Mouse (Mus musculus) c-Kit-negative CD71-positive TER-119-positive erythroid progenitor cells, embryonic 14.5 days (primary cell): ENCODE data around the gene Olfr548-ps1.
"Not testable (repeated sequence)": the region's sequence is repeated elsewhere in the genome, so short reads cannot be mapped to it uniquely, and the experiment has no call there.

Experiments
- DNase-seq: peaks from one replicate; pipeline ENCODE4 v3.0.0-alpha.2; 2013; ENCODE audit warnings: low read depth, low spot score

The Olfr548-ps1 gene

DNA sequence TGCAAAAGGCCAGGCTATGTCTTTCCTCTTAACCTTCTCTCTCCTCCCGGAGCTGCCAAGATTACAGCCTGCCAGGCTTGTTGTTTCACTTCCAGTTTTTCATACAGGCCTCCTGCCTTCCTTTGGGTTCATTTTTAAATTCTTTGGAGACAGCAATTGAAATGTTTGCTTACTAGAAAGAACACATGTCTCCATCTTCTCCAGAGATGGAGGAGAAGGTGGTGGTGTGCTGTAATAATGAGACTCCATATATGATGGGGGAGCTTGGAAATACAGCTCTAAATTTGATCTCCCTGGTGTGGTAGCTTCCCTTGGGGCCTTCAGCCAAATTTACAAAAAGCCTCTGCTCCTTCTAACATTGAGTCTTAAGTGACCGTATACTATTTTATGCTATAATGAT, at the start of gene Olfr548-ps1:
TSS of gene Olfr548-ps1 (plus strand) at position 301 of the 400 bp plus-strand sequence.
- no peak for DNase-seq

DNA sequence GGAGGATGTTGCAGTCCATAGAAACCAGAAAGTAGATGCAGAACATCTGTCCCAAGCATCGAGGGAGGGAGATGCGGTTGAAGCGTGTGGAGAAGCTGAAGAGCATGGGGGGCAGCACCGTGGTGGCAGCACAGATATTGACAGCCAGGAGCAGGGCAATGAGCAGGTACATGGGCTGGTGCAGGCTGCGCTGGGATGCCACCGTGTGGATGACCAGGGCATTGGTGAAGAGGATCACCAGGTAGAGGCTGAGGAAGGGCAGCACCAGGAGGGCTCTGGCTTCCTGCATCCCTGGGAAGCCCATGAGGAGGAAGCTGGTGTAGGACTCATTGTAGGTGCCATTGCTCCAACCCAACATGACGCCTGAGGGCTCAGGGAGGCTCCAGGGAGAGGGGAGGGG, 46.3 kb upstream of the Olfr548-ps1 start:
- DNase-seq: not testable (repeated sequence)

DNA sequence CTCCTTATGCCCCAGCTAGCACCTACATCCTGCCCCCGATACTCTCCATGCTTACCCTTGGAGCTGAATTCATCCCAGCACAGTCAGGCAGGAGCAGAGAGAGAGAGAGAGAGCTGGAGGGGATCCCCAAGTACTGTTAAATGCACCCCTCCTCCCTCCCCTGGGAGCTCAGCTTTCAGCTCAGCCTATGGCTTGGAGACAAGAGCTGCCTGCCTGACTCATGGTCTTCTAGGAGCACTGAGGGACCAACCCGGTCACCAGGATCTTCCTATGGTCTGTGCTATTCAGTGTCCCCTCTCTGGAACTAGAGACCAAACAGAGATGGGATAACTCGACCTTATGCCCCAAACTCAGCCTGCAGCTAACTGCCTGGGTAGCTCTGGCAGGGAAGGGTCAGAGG, 41.2 kb upstream of the Olfr548-ps1 start, which contains the start of gene Olfr545:
TSS of gene Olfr545 (minus strand) at position 101 of the 400 bp plus-strand sequence.
- no peak for DNase-seq

DNA sequence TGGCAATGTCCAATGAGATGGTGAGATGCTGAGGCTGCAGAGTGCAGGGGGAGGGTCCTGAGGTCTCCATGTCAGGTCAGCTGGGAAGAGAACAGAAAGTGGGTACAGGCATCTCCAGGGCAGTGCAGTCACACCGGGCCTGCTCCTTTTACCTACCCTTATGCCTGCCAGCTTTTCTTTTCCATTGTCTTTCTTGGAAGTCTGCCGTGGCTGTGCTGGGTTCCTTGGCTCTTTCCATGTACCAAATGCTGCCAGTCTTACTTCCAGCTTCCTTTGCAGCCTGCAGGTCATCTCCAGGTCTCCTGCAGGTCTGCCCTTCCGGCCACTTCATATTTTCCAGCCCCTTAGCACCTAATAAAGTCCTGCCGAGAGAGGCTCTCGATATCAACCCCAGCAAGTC, 38.7 kb upstream of the Olfr548-ps1 start:
- no peak for DNase-seq

DNA sequence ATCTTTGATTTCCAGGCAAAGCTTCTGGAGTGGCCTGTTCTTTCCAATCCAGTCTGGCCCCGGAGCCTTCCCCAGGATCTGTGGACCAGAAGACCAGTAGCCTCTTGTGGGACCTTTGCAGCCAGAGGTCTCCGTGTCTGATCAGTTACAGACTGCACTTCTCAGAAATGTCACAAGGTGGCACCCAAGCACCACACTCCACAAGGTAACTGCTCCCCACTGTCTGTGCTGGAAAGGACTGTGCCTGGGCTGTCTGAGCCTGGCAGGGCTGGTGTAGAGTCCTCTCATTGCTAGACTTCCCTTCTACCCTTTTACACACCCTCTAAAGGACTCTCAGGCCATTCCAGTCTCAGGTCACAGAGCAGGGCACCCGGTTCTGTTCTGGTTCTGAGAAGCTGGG, 33.8 kb upstream of the Olfr548-ps1 start:
- DNase-seq: peak; percentile 28

DNA sequence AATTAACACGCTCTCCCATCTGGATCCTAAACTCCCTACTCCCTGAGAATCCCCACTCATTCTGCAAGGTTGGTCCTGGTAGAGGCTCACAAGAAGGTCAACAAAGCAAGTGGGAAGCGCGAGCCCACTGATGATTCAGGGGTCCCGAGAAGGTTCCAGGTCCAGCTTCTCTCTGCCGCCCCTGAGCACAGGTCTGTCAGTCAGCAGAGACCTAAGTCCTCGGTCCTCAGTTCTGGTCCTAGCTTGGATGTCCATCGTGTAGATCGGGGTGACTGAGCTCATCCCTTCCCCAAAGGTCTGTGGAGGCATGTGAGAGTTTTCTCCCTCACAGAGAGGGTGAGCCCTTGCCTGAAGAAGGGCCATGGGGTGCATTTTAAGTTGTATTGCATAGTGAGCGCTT, 32.6 kb upstream of the Olfr548-ps1 start:
- no peak for DNase-seq

DNA sequence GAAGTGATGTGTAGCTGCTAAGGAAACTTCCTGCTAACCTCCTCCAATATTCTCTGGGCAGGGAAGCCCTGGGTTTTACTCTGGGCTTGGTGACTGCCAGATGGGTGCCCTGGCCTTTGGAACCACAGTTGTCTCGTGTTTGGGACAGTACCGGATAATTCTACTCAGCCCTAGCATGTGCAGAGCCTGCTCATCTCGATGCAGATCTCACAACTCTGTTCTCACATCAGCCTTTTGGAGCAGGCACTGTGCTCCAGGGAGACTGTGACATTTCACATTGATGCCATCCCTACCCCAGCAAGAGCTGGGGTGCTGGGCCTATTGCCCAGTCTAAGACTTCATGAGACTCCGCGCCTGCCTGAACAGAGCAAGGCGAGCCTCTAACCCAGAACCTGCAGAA, 32.0 kb upstream of the Olfr548-ps1 start:
- no peak for DNase-seq

DNA sequence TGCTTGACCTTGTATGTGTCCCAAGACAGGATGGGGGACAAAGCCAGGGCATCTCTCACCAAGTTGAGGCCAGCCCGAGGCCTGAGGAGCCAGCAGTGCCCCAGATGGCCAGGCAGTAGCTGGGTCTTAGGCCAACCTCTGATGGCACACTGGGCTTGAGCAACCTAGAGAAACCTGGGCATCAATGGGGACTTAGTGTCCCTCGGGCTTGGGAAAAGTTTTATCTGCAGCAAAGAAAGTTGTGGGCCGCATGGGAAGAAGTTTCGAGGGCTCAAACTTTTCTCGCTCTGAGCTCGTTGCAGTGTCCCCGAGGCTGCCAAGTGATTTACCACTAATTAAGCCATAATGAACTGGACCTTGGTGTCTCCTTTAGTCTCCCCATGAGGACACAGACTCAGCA, 31.0 kb upstream of the Olfr548-ps1 start:
- no peak for DNase-seq

DNA sequence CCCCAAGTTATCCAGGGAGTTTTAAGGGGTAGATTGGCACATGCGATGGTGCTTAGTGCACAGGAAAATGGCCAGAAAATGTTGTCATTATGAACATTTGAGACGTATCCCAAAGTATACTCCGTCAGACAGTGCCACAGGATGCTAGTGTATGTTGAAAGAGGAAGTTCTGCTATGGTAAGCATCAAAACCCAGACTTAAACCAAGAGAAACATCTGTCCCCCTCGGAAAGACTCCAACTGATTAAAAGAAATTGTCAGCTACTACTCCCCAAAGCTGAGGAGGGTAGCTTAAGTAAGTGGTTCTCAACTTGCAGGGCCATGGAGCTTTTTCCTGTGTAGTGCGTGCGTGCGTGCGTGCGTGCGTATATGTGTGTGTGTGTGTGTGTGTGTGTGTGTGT, 28.8 kb upstream of the Olfr548-ps1 start:
- no peak for DNase-seq

DNA sequence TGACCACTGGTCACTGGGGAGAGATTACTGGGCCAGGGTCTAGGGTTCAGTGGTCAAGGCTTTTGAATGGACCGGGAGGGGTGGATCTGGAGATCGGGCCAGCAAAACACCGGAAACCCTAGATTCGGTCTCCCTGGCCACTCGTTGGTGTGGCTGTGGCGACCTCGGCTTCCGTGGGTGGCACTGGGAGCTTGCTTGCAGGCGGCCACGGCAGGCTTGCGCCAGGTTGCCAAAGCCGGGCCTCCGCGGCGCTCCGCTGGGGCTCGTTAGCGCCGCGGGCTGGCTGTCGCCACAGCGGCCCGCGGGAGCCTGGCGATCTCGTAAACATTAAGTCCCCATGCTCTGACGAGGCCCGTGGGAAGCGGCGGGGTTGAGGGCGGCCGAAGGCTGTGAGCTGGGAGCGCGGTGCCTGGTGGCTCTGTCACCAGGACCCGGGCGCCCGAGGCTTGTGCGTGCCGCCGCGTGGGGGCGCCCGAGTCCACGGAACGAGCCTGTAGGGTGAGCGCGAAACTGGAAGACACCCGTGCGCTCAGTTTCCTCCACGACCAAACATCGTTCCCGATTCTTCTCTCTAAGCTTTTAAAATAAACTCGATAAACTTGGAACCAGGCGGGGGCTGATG, 27.8 kb upstream of the Olfr548-ps1 start:
- DNase-seq: peak; percentile 2

DNA sequence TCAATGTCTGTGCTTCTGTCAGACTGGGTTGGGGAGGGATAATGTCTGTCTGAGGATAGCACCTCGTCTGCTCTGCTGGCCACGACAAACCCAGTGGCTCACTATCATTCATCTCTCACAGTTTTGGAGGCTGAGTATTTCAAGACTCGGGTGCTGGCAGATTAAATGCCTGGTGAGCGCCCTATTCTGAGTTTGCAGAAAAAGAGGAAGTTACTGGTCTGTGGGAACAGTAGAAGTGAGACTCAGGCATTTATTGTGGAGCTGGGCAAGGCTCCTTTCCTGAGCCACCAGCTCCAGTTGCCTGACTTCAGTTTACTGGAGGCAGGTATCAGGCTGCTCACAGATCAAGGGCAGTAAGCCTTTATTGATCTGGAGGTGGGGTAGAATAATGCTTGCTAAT, 26.6 kb upstream of the Olfr548-ps1 start:
- no peak for DNase-seq

DNA sequence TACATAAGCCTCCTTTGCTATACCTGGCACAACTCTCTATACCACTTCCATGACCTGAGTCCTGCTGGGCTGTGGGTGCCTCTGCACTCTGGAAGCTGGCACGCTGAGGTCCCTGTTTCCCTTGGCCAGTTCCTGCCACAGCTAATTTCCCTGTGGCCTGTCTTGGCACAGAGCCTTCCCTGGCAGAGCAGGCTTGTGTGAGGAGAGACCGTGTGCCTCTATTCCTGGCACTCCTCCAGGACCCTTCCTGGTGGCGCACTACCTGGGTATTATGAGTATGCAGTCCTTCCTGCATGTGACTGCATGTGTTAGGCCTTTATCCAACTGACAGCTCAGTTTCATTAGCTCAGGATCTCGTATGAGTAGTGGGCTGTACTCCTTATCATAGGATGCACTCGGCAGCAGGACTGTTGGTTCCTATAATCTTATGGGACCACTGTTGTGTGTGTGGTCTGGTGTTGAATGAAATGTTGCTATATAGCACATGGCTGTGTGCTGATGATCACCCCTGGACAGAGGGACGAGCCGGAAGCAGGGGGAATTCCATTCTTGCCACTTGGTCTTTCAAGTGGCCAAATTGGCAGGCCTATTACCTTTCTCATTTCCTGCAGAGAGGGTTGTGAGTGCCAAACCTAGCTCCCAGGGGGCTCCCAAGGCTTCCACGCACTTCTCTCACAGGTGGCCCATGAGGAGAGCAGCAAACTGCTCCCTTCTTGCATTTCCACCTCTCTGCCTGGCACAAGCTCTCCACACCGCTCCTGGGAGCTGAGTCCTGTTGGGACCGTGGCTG, 24.2 kb upstream of the Olfr548-ps1 start:
- no peak for DNase-seq

DNA sequence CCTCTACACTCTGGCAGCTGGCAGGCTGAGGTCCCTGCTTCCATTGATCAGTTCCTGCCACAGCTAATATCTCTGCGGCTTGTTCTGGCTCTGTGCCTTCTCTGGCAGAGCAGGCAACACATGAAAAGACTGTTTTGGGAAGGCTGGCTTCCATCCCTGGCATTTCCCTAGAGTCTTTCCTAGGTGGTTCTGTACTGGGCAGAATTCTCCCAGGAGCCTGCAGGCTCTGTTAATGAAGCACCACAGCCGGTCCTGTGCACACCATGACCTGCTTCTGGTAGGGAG, 23.7 kb upstream of the Olfr548-ps1 start:
- no peak for DNase-seq

DNA sequence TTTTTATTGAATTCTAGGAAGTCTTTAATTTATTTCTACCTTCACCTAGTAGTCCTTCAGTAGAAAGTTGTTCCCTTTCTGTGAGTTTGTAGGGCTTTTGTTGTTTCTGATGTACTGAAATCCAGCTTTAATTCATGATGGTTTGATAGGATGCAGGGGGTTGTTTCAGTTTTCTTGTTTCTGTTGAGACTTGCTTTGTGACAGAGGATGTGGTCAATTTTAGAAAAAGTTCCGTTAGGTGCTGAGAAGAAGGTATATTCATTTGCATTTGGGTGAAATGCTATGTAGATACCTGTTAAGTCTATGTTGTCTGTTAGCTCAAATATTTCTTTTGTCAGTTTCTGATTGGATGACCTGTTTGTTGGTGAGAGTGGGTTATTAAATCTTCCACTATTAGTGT, 11.6 kb upstream of the Olfr548-ps1 start:
- DNase-seq: no peak

DNA sequence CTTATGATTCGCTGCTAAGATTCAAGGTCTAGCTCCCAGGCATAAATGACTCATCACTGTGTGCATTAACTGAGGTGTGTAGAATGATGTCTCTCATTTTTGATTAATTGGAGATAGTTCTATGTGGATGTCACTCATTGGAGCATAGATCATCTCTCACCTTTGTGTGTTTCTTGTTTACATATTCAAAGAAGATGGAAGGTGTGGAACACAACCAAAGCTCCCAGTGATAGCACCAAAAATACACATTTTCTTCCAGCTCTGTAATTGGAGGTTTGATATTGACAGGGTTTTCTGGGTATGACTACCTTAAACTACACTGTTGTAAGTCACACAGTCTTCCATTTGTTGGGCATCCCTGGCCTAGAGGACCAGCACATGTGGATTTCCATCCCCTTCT, 6.2 kb upstream of the Olfr548-ps1 start, which contains the start of gene Olfr547:
TSS of gene Olfr547 (plus strand) at position 301 of the 400 bp plus-strand sequence.
- DNase-seq: no peak

DNA sequence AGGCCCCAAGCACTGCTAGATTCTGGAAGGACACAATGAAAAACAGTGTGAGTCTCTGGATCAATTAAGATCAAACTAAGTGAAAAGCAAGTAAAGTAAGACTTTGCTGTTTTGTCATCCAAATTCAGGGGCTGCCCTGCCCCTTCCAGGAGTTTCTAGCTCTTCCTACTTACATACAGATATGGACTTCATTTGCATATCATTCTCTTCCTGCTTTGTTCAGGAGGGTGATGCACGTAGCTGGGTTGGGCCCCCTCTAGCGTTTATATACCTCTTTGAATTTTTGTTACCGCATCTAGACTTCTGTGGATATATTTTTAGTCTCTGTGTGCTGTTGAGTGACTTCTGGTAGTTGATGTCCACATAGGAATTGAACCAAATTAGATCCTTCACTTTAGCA, 555 bp downstream of the Olfr548-ps1 start:
- DNase-seq: no peak

DNA sequence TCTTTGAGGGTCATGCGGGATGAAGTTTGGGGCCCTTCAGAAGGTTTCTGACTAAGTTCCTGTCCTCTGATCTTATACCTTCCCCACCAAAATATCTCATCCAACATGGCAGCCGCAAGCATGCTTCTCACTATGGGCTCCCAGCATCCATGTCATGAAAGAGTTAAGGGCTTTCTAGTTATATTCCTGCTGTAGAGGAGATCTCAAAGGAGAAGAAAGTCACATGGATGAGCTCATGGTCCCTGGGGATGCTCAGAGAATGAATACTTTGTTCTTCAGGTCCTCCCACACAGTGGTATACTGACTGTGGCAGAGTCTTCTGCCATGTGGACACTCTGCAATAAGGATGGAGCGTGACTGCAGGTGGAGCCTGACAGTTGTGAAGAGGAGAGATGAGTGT, 8.9 kb downstream of the Olfr548-ps1 start, which contains the start of gene Olfr549:
TSS of gene Olfr549 (plus strand) at position 301 of the 400 bp plus-strand sequence.
- DNase-seq: no peak

DNA sequence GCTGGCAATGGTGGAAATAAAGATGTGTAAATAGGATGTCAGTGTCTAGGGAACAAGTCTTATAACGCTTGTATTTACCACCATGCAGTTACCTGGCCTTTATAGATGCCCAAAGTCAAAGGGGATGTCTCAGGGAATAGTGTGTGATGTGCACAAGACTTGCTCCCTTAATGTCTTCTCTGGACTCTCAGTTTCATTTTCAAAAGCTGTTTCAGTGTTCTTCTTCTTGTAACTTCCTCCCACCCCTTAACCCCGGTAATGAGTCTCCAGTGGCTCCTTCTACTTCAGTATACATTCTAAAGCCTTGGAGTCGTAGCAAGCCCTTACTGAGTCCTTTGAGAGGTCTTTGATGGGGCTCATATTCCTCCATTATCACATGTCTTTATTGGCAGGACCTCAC, 12.6 kb downstream of the Olfr548-ps1 start:
- no peak for DNase-seq

DNA sequence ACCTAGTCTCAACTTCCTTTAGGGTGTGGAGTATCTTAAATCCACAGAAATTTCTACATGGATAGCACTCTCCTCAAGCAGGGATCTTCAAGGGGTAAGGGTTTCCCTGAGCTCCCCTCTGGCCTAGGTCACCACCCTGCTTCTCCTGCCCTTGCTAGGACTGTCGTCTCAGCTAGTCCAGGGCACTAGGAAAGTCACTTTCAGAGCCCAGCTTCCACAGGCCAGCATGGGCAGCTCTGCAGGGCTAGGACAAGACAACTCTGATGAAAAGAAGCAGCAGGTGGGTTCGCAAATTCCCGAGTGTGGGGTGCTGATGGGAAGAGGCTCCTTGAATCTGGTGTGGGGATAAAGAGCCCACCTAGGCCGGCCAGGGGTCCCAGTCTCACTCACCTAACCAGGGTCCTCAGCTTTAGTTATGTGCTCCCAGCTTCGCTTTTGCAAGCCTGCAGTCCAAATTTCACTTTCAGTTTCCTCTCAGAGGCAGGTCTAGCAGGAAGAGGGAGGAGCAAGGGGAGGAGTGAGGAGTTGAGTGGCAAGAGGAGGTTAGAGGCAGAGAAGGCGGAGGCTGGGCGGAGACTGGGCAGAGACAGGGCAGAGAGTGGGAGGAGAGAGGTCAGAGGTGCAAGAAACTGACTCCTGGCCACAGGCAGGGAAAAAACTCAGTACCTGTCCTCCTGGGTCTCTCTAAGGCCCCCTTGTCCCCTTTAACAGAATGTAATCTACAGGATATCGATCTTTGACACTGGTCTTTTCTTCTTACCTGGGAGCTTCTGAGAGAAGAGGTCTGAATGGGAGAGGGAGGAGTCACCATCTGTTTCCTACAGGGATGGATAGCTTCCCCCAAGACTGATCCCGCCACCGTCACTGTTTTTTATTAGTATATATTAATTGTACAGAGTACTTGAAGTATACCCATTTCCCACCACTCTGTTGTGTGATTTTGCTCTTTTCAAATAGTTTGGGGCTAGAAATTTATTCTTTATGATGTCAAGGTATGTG, 24.6 kb downstream of the Olfr548-ps1 start, which contains the start of gene Trim21:
TSS of gene Trim21 (minus strand) at position 488 of the 999 bp plus-strand sequence.
- peak; percentile 74 for DNase-seq

DNA sequence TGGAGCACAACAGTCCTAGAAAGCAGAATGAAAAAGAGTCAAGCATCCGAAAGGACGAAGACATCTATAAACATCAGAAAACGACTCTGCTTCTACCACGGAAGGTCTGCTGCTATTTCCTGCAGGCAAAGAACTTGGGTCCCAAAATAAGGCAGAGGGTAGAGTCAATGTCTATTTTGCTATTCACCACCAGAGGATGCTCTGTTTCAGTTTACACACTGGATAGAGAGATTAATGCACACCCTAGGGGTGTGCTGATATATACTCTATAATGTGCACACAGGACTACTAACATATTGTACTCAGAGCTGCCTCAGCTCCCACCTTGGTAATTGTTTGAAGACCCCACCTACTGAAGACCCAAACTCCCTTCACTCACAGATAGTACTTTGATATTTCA, 25.5 kb downstream of the Olfr548-ps1 start:
- no peak for DNase-seq

DNA sequence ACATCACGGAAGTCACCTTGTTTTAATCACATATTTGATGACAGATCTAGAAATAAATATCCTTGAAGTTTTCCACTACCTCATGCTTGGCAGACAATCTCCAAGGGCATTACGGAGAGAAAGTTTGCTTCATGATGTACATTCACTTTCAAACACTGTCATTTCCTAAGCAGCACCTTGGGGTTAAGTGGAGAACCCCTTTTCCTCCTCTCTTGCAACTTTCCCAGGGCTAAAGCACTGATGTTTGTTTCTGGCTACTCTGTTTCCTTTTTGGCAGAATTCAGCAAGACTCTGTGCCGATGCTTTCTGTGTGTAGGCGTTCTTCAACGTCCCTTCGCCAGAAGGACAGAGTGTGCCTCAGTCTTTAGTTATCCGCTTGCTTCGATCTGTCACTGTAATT, 30.4 kb downstream of the Olfr548-ps1 start, which contains the start of gene Olfr550:
TSS of gene Olfr550 (plus strand) at position 301 of the 400 bp plus-strand sequence.
- DNase-seq: no peak
